Mouse (Mus musculus) CH12F3 (cell line): ENCODE results near the gene Col13a1.

Source experiments
- in situ Hi-C: fragments of 300-500 bp; cut with MboI; formaldehyde crosslinking; loops from 2 replicates; pipeline ENCODE4 v1.14.3; 2020; ENCODE audit warnings: low sequenced_read_pairs

The Col13a1 gene

GRCm38 (mm10) chr10:61978866-61979340 lies at the start of gene Col13a1:
Gene Col13a1, minus strand, starts transcription at chr10:61979108.
- in situ Hi-C loops, result no loop called here

- in situ Hi-C loops, result no loop called here
These were observed 48.8 kb upstream of the Col13a1 start for GRCm38 (mm10) chr10:62027699-62028098.

GRCm38 (mm10) chr10:62023821-62024551 lies 45.1 kb upstream of the Col13a1 start:
- in situ Hi-C loops, result no loop called here

GRCm38 (mm10) chr10:62020068-62020620 lies 41.2 kb upstream of the Col13a1 start:
- in situ Hi-C loops, result no loop called here

GRCm38 (mm10) chr10:62019386-62020067 lies 40.6 kb upstream of the Col13a1 start:
- in situ Hi-C loops, result no loop called here

- in situ Hi-C loops, result no loop called here
These were observed 38.0 kb upstream of the Col13a1 start for GRCm38 (mm10) chr10:62016947-62017346.

GRCm38 (mm10) chr10:62013190-62013589 lies 34.3 kb upstream of the Col13a1 start:
- in situ Hi-C loops, result no loop called here

- in situ Hi-C loops, result no loop called here
These were observed 33.5 kb upstream of the Col13a1 start for GRCm38 (mm10) chr10:62012371-62012770.

GRCm38 (mm10) chr10:62009981-62010500 lies 31.1 kb upstream of the Col13a1 start:
- in situ Hi-C loops, result no loop called here

- in situ Hi-C loops, result no loop called here
These were observed 29.1 kb upstream of the Col13a1 start for GRCm38 (mm10) chr10:62007958-62008357.

- in situ Hi-C loops, result no loop called here
These were observed 27.5 kb upstream of the Col13a1 start for GRCm38 (mm10) chr10:62006371-62006770.

GRCm38 (mm10) chr10:62000216-62000615 lies 21.3 kb upstream of the Col13a1 start:
- in situ Hi-C loops, result no loop called here

GRCm38 (mm10) chr10:61999766-62000165 lies 20.9 kb upstream of the Col13a1 start:
- in situ Hi-C loops, result no loop called here

- in situ Hi-C loops, result no loop called here
These were observed 12.8 kb upstream of the Col13a1 start for GRCm38 (mm10) chr10:61991481-61992424.

GRCm38 (mm10) chr10:61980424-61980823 lies 1.5 kb upstream of the Col13a1 start:
- in situ Hi-C loops, result loop anchor here (10.0 kb wide), 1 partner anchor 124 kb away; no protein-coding TSS in a partner anchor

- in situ Hi-C loops, result no loop called here
These were observed 619 bp downstream of the Col13a1 start for GRCm38 (mm10) chr10:61978112-61978865.

GRCm38 (mm10) chr10:61977392-61978096 lies 1.4 kb downstream of the Col13a1 start:
- in situ Hi-C loops, result no loop called here

- in situ Hi-C loops, result no loop called here
These were observed 1.9 kb downstream of the Col13a1 start for GRCm38 (mm10) chr10:61976987-61977386.

GRCm38 (mm10) chr10:61974581-61974980 lies 4.3 kb downstream of the Col13a1 start:
- in situ Hi-C loops, result no loop called here
